14 mouse cellular contexts compared by ENCODE assay signal in the genomic region with DNA sequence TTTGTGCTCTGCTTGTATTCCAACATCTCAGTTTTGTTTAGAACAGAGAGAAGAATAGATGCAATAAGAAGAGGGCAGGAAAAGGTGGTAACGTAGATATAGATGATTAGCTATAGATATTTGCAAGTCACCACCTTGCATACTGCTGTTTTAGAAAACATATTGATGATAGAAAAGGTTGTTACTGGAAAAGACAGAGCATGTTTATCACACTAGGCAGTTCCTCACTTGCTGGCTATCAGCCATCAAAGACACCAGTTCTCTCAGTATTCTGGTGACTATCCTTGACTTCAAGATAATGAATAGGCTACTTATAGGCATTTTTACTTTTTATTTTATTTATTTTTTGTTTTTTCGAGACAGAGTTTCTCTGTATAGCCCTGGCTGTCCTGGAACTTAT.
"Had no signal": no experiment of that assay in that cellular context is flagged by ENCODE, and none has a peak within 500 bp of the region (broad histone marks: within the 10 kb centered on the region; RNA-seq: fewer than 3 reads in every experiment).

No protein-coding gene starts in this region.

- DNase-seq: kidney, adult 2 months; kidney, postnatal 14 days; lung, adult 2 months; right cerebral cortex, adult 18-20 months; right cerebral cortex, postnatal 25 days; thymus, postnatal 4 days had no signal

- H3K27ac ChIP-seq: intestine, embryonic 15.5 days; kidney, embryonic 15.5 days; left cerebral cortex, adult 2 months; limb, embryonic 10.5 days; macrophage; midbrain, embryonic 13.5 days; stomach, postnatal 0 days had no signal

- H3K4me3 ChIP-seq: intestine, embryonic 15.5 days; kidney, embryonic 15.5 days; left cerebral cortex, adult 2 months; limb, embryonic 10.5 days; midbrain, embryonic 13.5 days had no signal

- ATAC-seq: intestine, embryonic 15.5 days; lung, postnatal 0 days; midbrain, embryonic 13.5 days had no signal

- H3K9ac ChIP-seq: intestine, embryonic 15.5 days; kidney, embryonic 15.5 days; midbrain, embryonic 13.5 days had no signal

- H3K9me3 ChIP-seq: intestine, embryonic 15.5 days; kidney, embryonic 15.5 days; limb, embryonic 10.5 days; midbrain, embryonic 13.5 days had no signal

- H3K36me3 ChIP-seq: intestine, embryonic 15.5 days; kidney, embryonic 15.5 days; limb, embryonic 10.5 days; midbrain, embryonic 13.5 days had no signal

- H3K4me2 ChIP-seq: intestine, embryonic 15.5 days; kidney, embryonic 15.5 days; midbrain, embryonic 13.5 days had no signal

- H3K27me3 ChIP-seq: intestine, embryonic 15.5 days; kidney, embryonic 15.5 days; midbrain, embryonic 13.5 days had no signal

- H3K4me1 ChIP-seq: intestine, embryonic 15.5 days; kidney, embryonic 15.5 days; limb, embryonic 10.5 days; midbrain, embryonic 13.5 days had no signal
